Mouse (Mus musculus) neural tube, embryonic 12.5 days (tissue): ENCODE results near the gene Phldb1. TPM values are rescaled to one million over a fixed set of nuclear protein-coding genes. Genes with fewer than 3 reads are reported as not detected.
"Not testable (repeated sequence)": the region's sequence is repeated elsewhere in the genome, so short reads cannot be mapped to it uniquely, and the experiment has no call there.

ENCODE experiments used
- ATAC-seq: fragments of 200-750 bp; cut with Nextera tagmentation; 2 replicates; pipeline ENCODE4 v1.8.0; 2017; ENCODE audit warnings: low read depth, mild to moderate bottlenecking, moderate TSS enrichment, moderate library complexity; ENCODE audit not compliant: low FRiP score
- H3K27ac ChIP-seq: fragments of 300-500 bp; sonication (generic); 2 replicates; pipeline ENCODE4 v1.5.1; 2016
- H3K27me3 ChIP-seq: fragments of 300-500 bp; sonication (generic); replicated peaks from 2 replicates; pipeline ENCODE4 v1.6.1; 2016; ENCODE audit warnings: mild to moderate bottlenecking
- H3K36me3 ChIP-seq: fragments of 300-500 bp; sonication (generic); 2 replicates; pipeline ENCODE4 v1.6.1; 2016; ENCODE audit warnings: mild to moderate bottlenecking
- H3K4me1 ChIP-seq: fragments of 300-500 bp; sonication (generic); 2 replicates; pipeline ENCODE4 v1.6.1; 2016
- H3K4me2 ChIP-seq: fragments of 300-500 bp; sonication (generic); replicated peaks from 2 replicates; pipeline ENCODE4 v1.6.1; 2016; ENCODE audit warnings: mild to moderate bottlenecking
- H3K4me3 ChIP-seq: fragments of 300-500 bp; sonication (generic); 2 replicates; pipeline ENCODE4 v1.5.1; 2016
- H3K9ac ChIP-seq: fragments of 300-500 bp; sonication (generic); 2 replicates; pipeline ENCODE4 v1.6.1; 2016; ENCODE audit warnings: mild to moderate bottlenecking
- H3K9me3 ChIP-seq: fragments of 300-500 bp; sonication (generic); 2 replicates; pipeline ENCODE4 v1.6.1; 2016; ENCODE audit warnings: mild to moderate bottlenecking
- WGBS: fragments of 180-500 bp; shearing (Covaris S2); methylation state at CpG from one replicate; pipeline ENCODE4 v1.1.7; 2016; 5-methylcytosine and 5-hydroxymethylcytosine counted together
- polyA plus RNA-seq: library from polyadenylated mRNA; unstranded; fragments of >200 nt; fragmentation: Nextera tagmentation; extraction: Ambion mirVana; gene quantifications from 2 replicates; pipeline ENCODE4 v1.2.1, GENCODE M21; 2016

The Phldb1 gene
- polyA plus RNA-seq, 1 experiment from 2014 or later: 58.9 TPM

- H3K9me3 ChIP-seq: no peaks in the 10 kb centered on the region
- H3K4me1 ChIP-seq: no peaks in the 10 kb centered on the region
- H3K27me3 ChIP-seq: no peaks in the 10 kb centered on the region
- H3K4me3 ChIP-seq: no peak overlapping the region
- H3K36me3 ChIP-seq: peaks cover 12% of the 10 kb centered on the region
- ATAC-seq: no peak
- no peak overlapping the region for H3K4me2 ChIP-seq
- H3K27ac ChIP-seq: no peak overlapping the region
- WGBS: 97% methylated on average over 7 of the region's 7 CpGs
- no peak overlapping the region for H3K9ac ChIP-seq
These were observed 91.9 kb downstream of the Phldb1 start for GRCm38 (mm10) chr9:44643103-44643502.

- WGBS: 97% methylated on average over 2 of the region's 2 CpGs
- no peaks in the 10 kb centered on the region for H3K4me1 ChIP-seq
- no peaks in the 10 kb centered on the region for H3K27me3 ChIP-seq
- H3K9me3 ChIP-seq: no peaks in the 10 kb centered on the region
- no peak overlapping the region for H3K9ac ChIP-seq
- no peak overlapping the region for H3K4me2 ChIP-seq
- no peak overlapping the region for H3K4me3 ChIP-seq
- ATAC-seq: no peak
- no peak overlapping the region for H3K27ac ChIP-seq
- H3K36me3 ChIP-seq: peaks cover 26% of the 10 kb centered on the region
These were observed 93.4 kb downstream of the Phldb1 start for GRCm38 (mm10) chr9:44641616-44642015.

DNA sequence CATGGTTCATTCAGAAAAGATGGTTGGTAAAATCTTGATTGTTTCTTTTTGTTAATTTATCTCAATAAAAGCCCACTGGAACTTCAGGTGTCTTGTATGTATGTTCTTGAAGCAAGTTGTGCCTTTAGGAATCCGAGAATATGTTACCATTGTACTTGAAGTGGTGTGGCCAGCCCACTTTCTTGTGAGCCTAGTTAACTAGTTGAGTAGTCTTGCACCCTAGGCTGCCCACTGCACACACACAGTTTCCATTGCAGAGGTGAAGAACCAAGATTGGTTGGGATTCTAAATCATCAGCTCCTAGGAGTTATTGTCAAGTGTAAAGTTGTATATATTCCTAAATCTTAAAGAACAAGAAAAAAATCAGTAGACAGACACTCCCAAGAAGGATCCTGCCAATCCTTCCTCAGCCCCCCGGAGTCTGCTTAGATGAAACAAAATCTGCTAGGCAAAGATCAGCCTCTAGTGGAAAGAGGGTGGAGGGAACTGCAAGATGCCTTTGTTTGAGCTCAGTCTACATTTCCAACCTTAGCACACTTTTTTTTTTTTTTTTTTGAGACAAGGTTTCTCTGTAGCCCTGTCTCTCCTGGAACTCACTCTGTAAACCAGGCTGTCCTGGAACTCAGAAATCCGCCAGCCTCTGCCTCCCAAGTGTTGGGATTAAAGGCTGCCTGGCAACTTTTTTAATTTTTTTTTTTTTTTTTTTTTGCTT, 94.2 kb downstream of the Phldb1 start:
- Histone ChIP-seq H3K27ac (no peak overlapping the region), H3K9ac (no peak overlapping the region), H3K4me1 (no peaks in the 10 kb centered on the region), H3K9me3 (no peaks in the 10 kb centered on the region), H3K36me3 (peaks cover 34% of the 10 kb centered on the region), H3K4me2 (no peak overlapping the region), H3K27me3 (no peaks in the 10 kb centered on the region), H3K4me3 (no peak overlapping the region)
- no peak for ATAC-seq
- 96% methylated on average over 3 of the region's 3 CpGs for WGBS

DNA sequence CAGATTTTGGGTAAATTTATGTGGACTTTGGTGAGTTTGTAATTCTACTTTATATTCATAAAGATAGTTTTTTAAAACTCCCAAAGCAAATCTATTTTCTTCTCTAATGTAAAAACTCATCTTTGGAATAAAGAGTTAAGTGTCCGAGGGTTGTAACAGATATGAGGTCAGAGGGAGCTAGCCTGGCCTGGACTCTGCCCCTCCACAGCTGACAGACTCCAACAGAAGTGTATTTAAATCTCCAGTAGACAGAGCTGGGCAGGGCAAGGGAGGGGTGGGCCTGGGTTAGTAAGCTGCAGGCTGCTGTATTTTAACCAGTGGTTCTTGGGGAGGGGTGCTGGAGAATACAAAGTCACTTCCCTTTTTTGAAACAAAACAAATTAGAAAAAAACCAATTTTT, 95.0 kb downstream of the Phldb1 start:
- H3K9ac ChIP-seq, H3K4me2 ChIP-seq: not testable (repeated sequence)

GRCm38 (mm10) chr9:44638726-44639125, 96.3 kb downstream of the Phldb1 start:
- H3K9me3 ChIP-seq, H3K27ac ChIP-seq, ATAC-seq, H3K4me3 ChIP-seq, H3K27me3 ChIP-seq, H3K4me1 ChIP-seq, H3K4me2 ChIP-seq, H3K9ac ChIP-seq: not testable (repeated sequence)
- H3K36me3 ChIP-seq: peaks cover 54% of the 10 kb centered on the region
- WGBS: 98% methylated on average over 9 of the region's 9 CpGs

More for the DNA sequence above, 95.0 kb downstream of the Phldb1 start:
- H3K27me3 ChIP-seq, H3K9me3 ChIP-seq, H3K4me1 ChIP-seq, H3K4me3 ChIP-seq, H3K27ac ChIP-seq, ATAC-seq: not testable (repeated sequence)
- 94% methylated on average over 1 of the region's 1 CpGs for WGBS
- H3K36me3 ChIP-seq: peaks cover 41% of the 10 kb centered on the region

GRCm38 (mm10) chr9:44637551-44638169, 97.3 kb downstream of the Phldb1 start:
- H3K4me1 ChIP-seq: no peaks in the 10 kb centered on the region
- peaks cover 63% of the 10 kb centered on the region for H3K36me3 ChIP-seq
- no peak overlapping the region for H3K4me2 ChIP-seq
- no peak for ATAC-seq
- H3K27ac ChIP-seq: no peak overlapping the region
- H3K9ac ChIP-seq: no peak overlapping the region
- H3K9me3 ChIP-seq: no peaks in the 10 kb centered on the region
- no peaks in the 10 kb centered on the region for H3K27me3 ChIP-seq
- WGBS: 87% methylated on average over 15 of the region's 15 CpGs
- no peak overlapping the region for H3K4me3 ChIP-seq

Other genes starting within 250 kb of the Phldb1 start
- gene Cxcr5, start 173.3 kb downstream of the Phldb1 start, polyA plus RNA-seq: not detected in 2 replicates
- gene Ddx6, start 130.3 kb downstream of the Phldb1 start, polyA plus RNA-seq: 17.6 and 26.7 TPM in 2 replicates
- not detected in 2 replicates for gene Treh, start 62.0 kb downstream of the Phldb1 start, polyA plus RNA-seq
- 169 and 182 TPM in 2 replicates for gene Arcn1, start 32.6 kb upstream of the Phldb1 start, polyA plus RNA-seq
- gene Ift46, start 32.7 kb upstream of the Phldb1 start, polyA plus RNA-seq: 150 and 155 TPM in 2 replicates
- gene Tmem25, start 64.1 kb upstream of the Phldb1 start, polyA plus RNA-seq: 8.0 and 9.0 TPM in 2 replicates
- gene Ttc36, start 67.9 kb upstream of the Phldb1 start, polyA plus RNA-seq: 0.28 TPM in 1 of 2 replicates, not detected in the other
- 25.3 and 29.6 TPM in 2 replicates for gene Kmt2a, start 146.1 kb upstream of the Phldb1 start, polyA plus RNA-seq
- gene Atp5l, start 185.5 kb upstream of the Phldb1 start, polyA plus RNA-seq: 602 and 611 TPM in 2 replicates
- 34.0 and 34.3 TPM in 2 replicates for gene Ube4a, start 230.4 kb upstream of the Phldb1 start, polyA plus RNA-seq
- gene Cd3g, start 245.2 kb upstream of the Phldb1 start, polyA plus RNA-seq: 0.25 TPM in 1 of 2 replicates, not detected in the other
- gene Cd3d, start 246.6 kb upstream of the Phldb1 start, polyA plus RNA-seq: not detected in 2 replicates